Mouse (Mus musculus) intestine, postnatal 0 days (tissue): Measurements from ENCODE around the gene D630003M21Rik. TPM values are rescaled to one million over a fixed set of nuclear protein-coding genes. Genes with fewer than 3 reads are reported as not detected.

Experiments used
- ATAC-seq: fragments of 200-750 bp; cut with Nextera tagmentation; 2 replicates; pipeline ENCODE4 v1.8.0; 2017; ENCODE audit warnings: mild to moderate bottlenecking, moderate TSS enrichment, moderate library complexity
- H3K27ac ChIP-seq: fragments of 300-500 bp; sonication (generic); 2 replicates; pipeline ENCODE4 v1.5.1; 2014; ENCODE audit warnings: mild to moderate bottlenecking, low read depth, low read length, moderate library complexity
- H3K27me3 ChIP-seq: fragments of 300-500 bp; sonication (generic); replicated peaks from 2 replicates; pipeline ENCODE4 v1.6.1; 2014; ENCODE audit warnings: low read length, mixed read lengths; ENCODE audit not compliant: control insufficient read depth, insufficient read depth
- H3K36me3 ChIP-seq: fragments of 300-500 bp; sonication (generic); 2 replicates; pipeline ENCODE4 v1.6.1; 2014; ENCODE audit warnings: mild to moderate bottlenecking, moderate library complexity; ENCODE audit not compliant: control insufficient read depth, insufficient read depth
- H3K4me1 ChIP-seq: fragments of 300-500 bp; sonication (generic); replicated peaks from 2 replicates; pipeline ENCODE4 v1.6.1; 2014; ENCODE audit warnings: antibody characterized with exemption, low read length, mixed read lengths; ENCODE audit not compliant: control insufficient read depth, insufficient read depth
- H3K4me2 ChIP-seq: fragments of 300-500 bp; sonication (generic); replicated peaks from 2 replicates; pipeline ENCODE4 v1.6.1; 2014; ENCODE audit warnings: low read depth, mild to moderate bottlenecking, moderate library complexity
- H3K4me3 ChIP-seq: fragments of 300-500 bp; sonication (generic); 2 replicates; pipeline ENCODE4 v1.5.1; 2014; ENCODE audit warnings: low read depth, low read length
- H3K9ac ChIP-seq: fragments of 300-500 bp; sonication (generic); 2 replicates; pipeline ENCODE4 v1.6.1; 2014; ENCODE audit warnings: mild to moderate bottlenecking, low read depth, low read length
- H3K9me3 ChIP-seq: fragments of 300-500 bp; sonication (generic); 2 replicates; pipeline ENCODE4 v1.6.1; 2016; ENCODE audit warnings: mixed run types; ENCODE audit not compliant: control insufficient read depth
- CTCF ChIP-seq: sonication (generic); IDR thresholded peaks from 2 replicates; pipeline ENCODE4 v1.5.1; 2016; ENCODE audit warnings: low read depth, mild to moderate bottlenecking, control low read depth, antibody characterized with exemption, moderate library complexity
- WGBS: fragments of 180-500 bp; shearing (Covaris S2); extraction: QIAGEN DNeasy Blood & Tissue Kit; methylation state at CpG from one replicate; pipeline ENCODE4 v1.1.7; 2014; 5-methylcytosine and 5-hydroxymethylcytosine counted together
- polyA plus RNA-seq: library from polyadenylated mRNA; unstranded; fragments of >200 nt; fragmentation: Nextera tagmentation; extraction: Ambion mirVana; gene quantifications from 2 replicates; pipeline ENCODE4 v1.2.1, GENCODE M21; 2015

The D630003M21Rik gene
- polyA plus RNA-seq, 1 experiment from 2014 or later: 0.76 TPM

- WGBS: 80% methylated on average over 8 of the region's 8 CpGs
- no peak overlapping the region for H3K4me2 ChIP-seq
- no peak overlapping the region for H3K9ac ChIP-seq
- ATAC-seq: no peak
- no peak overlapping the region for H3K4me3 ChIP-seq
- TF ChIP-seq CTCF: no peak
- H3K27me3 ChIP-seq: no peaks in the 10 kb centered on the region
- H3K36me3 ChIP-seq: no peaks in the 10 kb centered on the region
- no peak overlapping the region for H3K27ac ChIP-seq
- no peaks in the 10 kb centered on the region for H3K4me1 ChIP-seq
- no peaks in the 10 kb centered on the region for H3K9me3 ChIP-seq
These were observed 12.5 kb downstream of the D630003M21Rik start for GRCm38 (mm10) chr2:158216510-158216909.

GRCm38 (mm10) chr2:158215283-158216117, 13.5 kb downstream of the D630003M21Rik start:
- H3K9me3 ChIP-seq: no peaks in the 10 kb centered on the region
- 35% methylated on average over 9 of the region's 9 CpGs for WGBS
- H3K4me2 ChIP-seq: no peak overlapping the region

GRCm38 (mm10) chr2:158211764-158212471, 17.1 kb downstream of the D630003M21Rik start:
- no peaks in the 10 kb centered on the region for H3K4me1 ChIP-seq
- no peak overlapping the region for H3K27ac ChIP-seq

More at GRCm38 (mm10) chr2:158215283-158216117, 13.5 kb downstream of the D630003M21Rik start:
- no peak overlapping the region for H3K9ac ChIP-seq
- H3K4me3 ChIP-seq: no peak overlapping the region
- H3K4me1 ChIP-seq: no peaks in the 10 kb centered on the region
- ATAC-seq: no peak
- H3K27ac ChIP-seq: no peak overlapping the region
- TF ChIP-seq CTCF: peak; percentile 27
- H3K36me3 ChIP-seq: no peaks in the 10 kb centered on the region
- no peaks in the 10 kb centered on the region for H3K27me3 ChIP-seq

GRCm38 (mm10) chr2:158210958-158211357, 18.1 kb downstream of the D630003M21Rik start:
- no peaks in the 10 kb centered on the region for H3K36me3 ChIP-seq
- no peaks in the 10 kb centered on the region for H3K27me3 ChIP-seq
- peak; percentile 43 for TF ChIP-seq CTCF
- 34% methylated on average over 10 of the region's 10 CpGs for WGBS
- no peak overlapping the region for H3K27ac ChIP-seq
- H3K4me3 ChIP-seq: no peak overlapping the region
- ATAC-seq: no peak
- no peaks in the 10 kb centered on the region for H3K4me1 ChIP-seq
- no peak overlapping the region for H3K9ac ChIP-seq
- H3K4me2 ChIP-seq: no peak overlapping the region
- no peaks in the 10 kb centered on the region for H3K9me3 ChIP-seq

More at GRCm38 (mm10) chr2:158211764-158212471, 17.1 kb downstream of the D630003M21Rik start:
- Histone ChIP-seq H3K9me3 (no peaks in the 10 kb centered on the region), H3K36me3 (no peaks in the 10 kb centered on the region), H3K27me3 (no peaks in the 10 kb centered on the region), H3K9ac (no peak overlapping the region), H3K4me2 (no peak overlapping the region), H3K4me3 (no peak overlapping the region)
- peak; percentile 62 for TF ChIP-seq CTCF
- 76% methylated on average over 4 of the region's 4 CpGs for WGBS
- no peak for ATAC-seq

GRCm38 (mm10) chr2:158210503-158210902, 18.5 kb downstream of the D630003M21Rik start:
- Histone ChIP-seq H3K4me3 (no peak overlapping the region), H3K36me3 (no peaks in the 10 kb centered on the region), H3K27ac (no peak overlapping the region), H3K9ac (no peak overlapping the region), H3K4me1 (no peaks in the 10 kb centered on the region), H3K4me2 (no peak overlapping the region), H3K9me3 (no peaks in the 10 kb centered on the region), H3K27me3 (no peaks in the 10 kb centered on the region)
- no peak for TF ChIP-seq CTCF
- 58% methylated on average over 4 of the region's 4 CpGs for WGBS
- no peak for ATAC-seq

GRCm38 (mm10) chr2:158209776-158210175, 19.2 kb downstream of the D630003M21Rik start:
- Histone ChIP-seq H3K27ac (no peak overlapping the region), H3K9me3 (no peaks in the 10 kb centered on the region), H3K27me3 (no peaks in the 10 kb centered on the region), H3K4me2 (no peak overlapping the region), H3K4me3 (no peak overlapping the region), H3K36me3 (no peaks in the 10 kb centered on the region), H3K9ac (no peak overlapping the region), H3K4me1 (no peaks in the 10 kb centered on the region)
- no peak for ATAC-seq
- TF ChIP-seq CTCF: no peak
- 67% methylated on average over 9 of the region's 9 CpGs for WGBS
